Comparison of ENCODE assay signal across 7 mouse cellular contexts in the genomic region with DNA sequence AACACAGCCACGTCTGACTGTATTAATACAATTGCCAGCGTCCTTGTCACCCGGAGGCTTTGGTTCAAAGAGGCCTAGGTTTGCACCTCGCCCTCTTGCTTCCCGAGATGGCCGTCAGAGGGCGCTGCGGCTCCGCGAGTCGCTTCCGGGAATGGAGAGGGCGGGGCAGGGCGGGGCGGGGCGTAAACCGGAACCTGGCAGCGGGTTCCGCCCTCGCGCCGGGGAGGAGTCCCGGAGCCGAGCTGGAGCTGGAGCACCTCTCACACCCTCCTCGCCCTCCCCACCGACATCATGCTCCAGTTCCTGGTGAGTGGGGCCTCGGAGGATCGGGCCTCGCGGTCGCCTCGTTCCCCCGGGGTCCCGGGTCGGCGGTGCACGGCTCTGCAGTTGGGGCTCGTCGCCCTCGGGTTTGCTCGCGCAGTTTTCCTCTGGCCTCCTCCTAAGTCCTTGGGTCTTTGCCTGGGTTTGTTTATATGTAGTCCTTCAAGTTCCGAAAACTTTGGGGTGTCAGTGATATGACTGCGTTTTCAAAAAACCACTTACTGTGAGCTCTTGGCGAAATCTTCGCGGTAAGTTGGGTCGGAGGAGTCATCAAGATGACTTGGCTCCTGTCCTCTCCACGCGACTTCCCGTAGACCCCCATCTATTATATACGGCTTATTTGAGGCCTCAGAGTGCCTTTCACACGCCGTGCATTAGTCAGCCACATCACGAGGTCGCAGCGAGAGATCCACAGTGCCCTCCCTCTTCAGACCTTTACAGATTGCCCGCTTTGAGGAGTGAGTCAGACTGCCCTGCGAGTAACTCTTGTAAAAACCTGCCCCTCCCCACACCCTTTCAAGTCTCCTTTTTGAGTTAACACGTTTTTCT. TPM values are rescaled to one million over a fixed set of nuclear protein-coding genes. Genes with fewer than 3 reads are reported as not detected.
A peak's percentile ranks its signal among the peaks of the same experiment; 100 is the strongest.
DNase-seq lines count a peak whose midpoint lies in the region; ATAC-seq lines count a peak whose summit lies in the region.

No protein-coding gene starts in this region.

- WGBS in intestine, embryonic 16.5 days: under 1% methylated on average over 60 of the region's 60 CpGs
- under 1% methylated on average over 50 of the region's 60 CpGs for WGBS in limb, embryonic 10.5 days
- under 1% methylated on average over 60 of the region's 60 CpGs for WGBS in midbrain, embryonic 13.5 days

- peak overlapping the region; percentile 87 for H3K4me3 ChIP-seq in intestine, embryonic 16.5 days (ENCODE audit: low read length)
- peak overlapping the region; percentile 81 for H3K4me3 ChIP-seq in limb, embryonic 10.5 days
- H3K4me3 ChIP-seq in midbrain, embryonic 13.5 days (replicated peaks): peak overlapping the region; percentile 72

- DNase-seq in adrenal gland, adult 8-10 months: peak; percentile 83
- peak; percentile 84 for DNase-seq in embryo, embryonic 11.5 days (ENCODE audit: low read depth, low spot score)
- peak; percentile 87 to 92 for DNase-seq in gastrocnemius, postnatal 4 days (ENCODE audit: low spot score in 2 of 2)
- DNase-seq in limb, embryonic 10.5 days (ENCODE audit: low spot score): peak; percentile 98
- peak; percentile 83 for DNase-seq in spleen, adult 12 weeks (ENCODE audit: low spot score)

- peaks cover 26% of the 10 kb centered on the region for H3K4me1 ChIP-seq in intestine, embryonic 16.5 days (ENCODE audit: control insufficient read depth, insufficient read depth, low read length)
- peaks cover 25% of the 10 kb centered on the region for H3K4me1 ChIP-seq in limb, embryonic 10.5 days
- peaks cover 33% of the 10 kb centered on the region for H3K4me1 ChIP-seq in midbrain, embryonic 13.5 days (replicated peaks)

- no peaks in the 10 kb centered on the region for H3K9me3 ChIP-seq in intestine, embryonic 16.5 days (ENCODE audit: control insufficient read depth, low read length)
- no peaks in the 10 kb centered on the region for H3K9me3 ChIP-seq in limb, embryonic 10.5 days (replicated peaks)
- H3K9me3 ChIP-seq in midbrain, embryonic 13.5 days: no peaks in the 10 kb centered on the region

- no peaks in the 10 kb centered on the region for H3K27me3 ChIP-seq in intestine, embryonic 16.5 days (replicated peaks; ENCODE audit: control insufficient read depth, insufficient read depth, low read length)
- H3K27me3 ChIP-seq in limb, embryonic 10.5 days (ENCODE audit: low read depth, poor library complexity, severe bottlenecking): no peaks in the 10 kb centered on the region
- no peaks in the 10 kb centered on the region for H3K27me3 ChIP-seq in midbrain, embryonic 13.5 days

- peak overlapping the region; percentile 53 for H3K4me2 ChIP-seq in intestine, embryonic 16.5 days (ENCODE audit: low read depth, low read length)
- H3K4me2 ChIP-seq in midbrain, embryonic 13.5 days (replicated peaks): peak overlapping the region; percentile 65

- peak overlapping the region; percentile 89 for H3K9ac ChIP-seq in intestine, embryonic 16.5 days (ENCODE audit: low read depth, low read length)
- peak overlapping the region; percentile 73 for H3K9ac ChIP-seq in midbrain, embryonic 13.5 days (replicated peaks)

- no peaks in the 10 kb centered on the region for H3K36me3 ChIP-seq in intestine, embryonic 16.5 days (ENCODE audit: control insufficient read depth, insufficient read depth, low read length)
- H3K36me3 ChIP-seq in limb, embryonic 10.5 days: peaks cover 5% of the 10 kb centered on the region; the same call in 1 of the 2 replicates
- no peaks in the 10 kb centered on the region for H3K36me3 ChIP-seq in midbrain, embryonic 13.5 days

- H3K27ac ChIP-seq in intestine, embryonic 16.5 days (ENCODE audit: low read length): peak overlapping the region; percentile 91
- H3K27ac ChIP-seq in limb, embryonic 10.5 days: peak overlapping the region; percentile 93
- H3K27ac ChIP-seq in midbrain, embryonic 13.5 days: peak overlapping the region; percentile 67

- peak; percentile 93 for ATAC-seq in intestine, embryonic 16.5 days
- peak; percentile 90 for ATAC-seq in midbrain, embryonic 13.5 days

RNA-seq across cellular contexts. Expression of gene Slc13a4, which starts 55.2 kb away (rescaled TPM):
- under 1 TPM; 0.17 to 0.49 (median 0.45) TPM for total RNA-seq in adrenal gland, adult 8-10 months (2022)
- under 1 TPM; 0.15 to 0.39 TPM for total RNA-seq in gastrocnemius, postnatal 4 days (2021)
- 0.27 and 0.43 TPM in 2 replicates for polyA plus RNA-seq in intestine, embryonic 16.5 days (2015; fragmentation: Nextera tagmentation; extraction: Ambion mirVana)
- 0.38 and 0.40 TPM in 2 replicates for polyA plus RNA-seq in limb, embryonic 10.5 days (2016; fragmentation: Nextera tagmentation; extraction: Ambion mirVana)
- polyA plus RNA-seq in midbrain, embryonic 13.5 days (2015; fragmentation: Nextera tagmentation; extraction: Ambion mirVana): 1.8 and 2.5 TPM in 2 replicates

Comparison
In these comparisons a context has a peak if more than half of its experiments do, and no peak if none do; other contexts are left out.
1. Peak in every context shown above with its lines: DNase-seq, ATAC-seq, H3K4me3 ChIP-seq and H3K27ac ChIP-seq.